Mouse (Mus musculus): ENCODE results near the gene Gm40460. TPM values are rescaled to one million over a fixed set of nuclear protein-coding genes. Genes with fewer than 3 reads are reported as not detected.
"Not testable (repeated sequence)": the region's sequence is repeated elsewhere in the genome, so short reads cannot be mapped to it uniquely, and the experiment has no call there.

The Gm40460 gene
- polyA plus RNA-seq, 1 experiment = not detected

DNA sequence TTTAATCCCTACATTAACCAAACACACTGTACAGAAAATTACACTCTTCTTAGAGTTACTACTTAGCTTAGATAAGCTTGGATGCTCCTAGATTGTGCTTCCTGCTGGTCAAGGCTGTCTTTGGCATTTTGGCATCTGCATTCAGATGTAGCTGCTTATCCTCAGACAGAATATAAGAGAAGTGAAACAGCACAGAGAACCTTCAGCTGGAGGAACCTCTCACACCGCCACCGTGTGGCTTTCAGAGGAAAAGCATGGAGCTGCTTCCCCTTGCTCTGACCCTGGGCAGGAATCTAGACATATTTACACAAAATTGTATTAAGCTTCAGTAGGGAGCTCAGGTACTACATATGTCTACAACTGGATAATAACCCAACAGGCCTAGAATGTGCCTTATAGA is 14.6 kb upstream of the Gm40460 start:
- peak; percentile 34; the same call in 1 of the 2 replicates for TF ChIP-seq CTCF (IDR thresholded peaks at IDR 0.05; ENCODE audit: insufficient read depth, low read depth, low read length)
- TF ChIP-seq POLR2A (IDR thresholded peaks at IDR 0.05; ENCODE audit: insufficient read depth, low read depth, low read length) = no peak
- 2% methylated on average over 2 of the region's 2 CpGs for WGBS
- no peak overlapping the region for H3K4me3 ChIP-seq (ENCODE audit: insufficient read depth, low read depth, low read length)
- H3K4me1 ChIP-seq (ENCODE audit: control insufficient read depth, insufficient read depth, low read length) = no peaks in the 10 kb centered on the region
- no peak overlapping the region for H3K27ac ChIP-seq (ENCODE audit: insufficient read depth, low read depth, low read length)

DNA sequence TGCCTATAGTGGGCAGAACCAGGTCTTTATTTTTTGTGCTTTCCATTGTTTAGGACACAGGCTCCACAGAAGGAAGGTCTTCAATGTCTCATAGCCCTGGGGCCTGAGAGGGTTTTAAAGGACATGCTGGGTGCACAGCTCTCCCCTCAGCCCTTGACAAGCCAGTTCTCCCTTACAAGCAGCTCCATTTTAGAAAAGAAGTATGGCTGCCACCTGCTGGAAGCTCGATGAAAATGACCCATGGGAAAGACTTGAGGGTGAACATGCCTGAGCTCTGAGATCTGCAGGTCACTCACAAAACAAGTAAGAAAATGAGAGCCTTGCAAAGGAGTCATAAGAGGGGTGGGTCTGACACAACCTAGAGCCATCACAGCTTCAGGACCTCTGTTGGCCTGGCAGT is 8.9 kb upstream of the Gm40460 start:
- Histone ChIP-seq H3K27ac (ENCODE audit: insufficient read depth, low read depth, low read length) (no peak overlapping the region), H3K4me3 (ENCODE audit: insufficient read depth, low read depth, low read length) (no peak overlapping the region), H3K4me1 (ENCODE audit: control insufficient read depth, insufficient read depth, low read length) (no peaks in the 10 kb centered on the region)
- WGBS = 0% methylated on average over 1 of the region's 1 CpGs
- no peak for TF ChIP-seq CTCF (IDR thresholded peaks at IDR 0.05; ENCODE audit: insufficient read depth, low read depth, low read length)
- no peak for TF ChIP-seq POLR2A (IDR thresholded peaks at IDR 0.05; ENCODE audit: insufficient read depth, low read depth, low read length)

DNA sequence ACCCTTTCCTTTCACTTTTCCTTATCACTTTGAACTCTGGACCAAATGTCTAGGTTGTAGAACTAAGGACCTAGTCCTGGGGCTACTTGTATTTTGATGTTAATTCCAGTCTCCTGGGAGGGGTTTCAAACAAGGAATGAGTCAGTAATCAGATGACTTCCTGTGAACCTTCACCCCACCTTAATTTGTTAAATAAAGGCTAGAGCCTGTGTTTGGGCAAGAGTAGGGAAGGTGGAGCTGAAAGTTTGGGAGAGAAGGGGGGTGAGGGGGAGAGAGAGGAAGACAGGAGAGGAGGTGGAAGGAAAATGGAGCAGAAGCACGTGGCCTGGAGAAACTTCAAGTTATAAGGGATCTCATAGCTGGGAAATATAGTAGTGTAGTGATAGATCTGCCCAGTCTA is 9.3 kb downstream of the Gm40460 start:
- 38% methylated on average over 1 of the region's 1 CpGs for WGBS

DNA sequence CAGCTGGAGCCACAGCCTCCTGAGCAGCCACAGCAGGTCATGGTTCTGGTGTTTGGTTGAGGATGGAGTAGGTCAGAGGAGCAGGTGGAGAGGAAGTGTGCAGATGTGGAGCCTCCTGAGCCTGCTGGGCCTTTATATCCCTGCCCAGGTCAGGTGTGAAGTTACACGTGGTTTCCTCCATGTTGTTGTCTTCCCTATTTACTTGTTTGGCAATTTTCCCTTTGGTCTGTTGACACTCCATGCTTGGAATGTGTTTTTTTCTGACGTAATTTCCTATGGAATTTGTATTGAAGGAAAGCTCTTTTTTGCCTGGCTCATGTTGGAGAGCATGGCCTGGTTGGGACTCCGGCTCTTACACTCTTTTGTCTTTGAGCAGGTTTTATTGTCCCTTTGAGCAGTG is 11.0 kb downstream of the Gm40460 start, which contains the start of gene Krtap5-5:
Gene Krtap5-5 (minus strand): TSS at position 101 of the 400 bp plus-strand sequence.
- not testable (repeated sequence) for H3K27ac ChIP-seq (ENCODE audit: insufficient read depth, low read depth, low read length); H3K4me1 ChIP-seq (ENCODE audit: control insufficient read depth, insufficient read depth, low read length); H3K4me3 ChIP-seq (ENCODE audit: insufficient read depth, low read depth, low read length)
- WGBS = 62% methylated on average over 3 of the region's 3 CpGs

More for the DNA sequence above, 9.3 kb downstream of the Gm40460 start:
- Histone ChIP-seq H3K27ac (ENCODE audit: insufficient read depth, low read depth, low read length) (no peak overlapping the region), H3K4me3 (ENCODE audit: insufficient read depth, low read depth, low read length) (no peak overlapping the region), H3K4me1 (ENCODE audit: control insufficient read depth, insufficient read depth, low read length) (no peaks in the 10 kb centered on the region)
- TF ChIP-seq CTCF (IDR thresholded peaks at IDR 0.05; ENCODE audit: insufficient read depth, low read depth, low read length) (no peak), POLR2A (IDR thresholded peaks at IDR 0.05; ENCODE audit: insufficient read depth, low read depth, low read length) (no peak)

DNA sequence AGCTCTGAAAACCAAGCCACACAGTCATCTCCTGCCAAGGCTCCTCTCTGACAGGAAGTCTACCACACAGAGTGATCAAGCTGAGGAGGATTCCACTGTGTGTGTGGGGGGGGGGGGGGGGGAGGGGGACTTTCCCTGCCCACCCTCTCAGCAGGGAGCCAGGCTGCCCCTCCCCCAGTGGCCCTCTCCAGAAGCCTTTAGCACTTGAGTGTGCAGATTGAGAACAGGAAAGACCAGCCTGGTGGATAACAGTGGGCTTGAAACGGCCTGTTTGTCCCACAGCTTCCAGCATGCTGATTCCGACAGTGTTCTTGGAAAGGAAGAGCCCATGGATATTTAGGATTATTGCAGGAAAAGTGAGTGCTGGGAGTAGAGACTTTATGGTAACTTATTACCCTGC is 16.4 kb downstream of the Gm40460 start:
- WGBS = 72% methylated on average over 2 of the region's 2 CpGs
- Histone ChIP-seq H3K4me1 (ENCODE audit: control insufficient read depth, insufficient read depth, low read length) (no peaks in the 10 kb centered on the region), H3K27ac (ENCODE audit: insufficient read depth, low read depth, low read length) (no peak overlapping the region), H3K4me3 (ENCODE audit: insufficient read depth, low read depth, low read length) (no peak overlapping the region)
- no peak for TF ChIP-seq POLR2A (IDR thresholded peaks at IDR 0.05; ENCODE audit: insufficient read depth, low read depth, low read length)
- TF ChIP-seq CTCF (IDR thresholded peaks at IDR 0.05; ENCODE audit: insufficient read depth, low read depth, low read length) = no peak

DNA sequence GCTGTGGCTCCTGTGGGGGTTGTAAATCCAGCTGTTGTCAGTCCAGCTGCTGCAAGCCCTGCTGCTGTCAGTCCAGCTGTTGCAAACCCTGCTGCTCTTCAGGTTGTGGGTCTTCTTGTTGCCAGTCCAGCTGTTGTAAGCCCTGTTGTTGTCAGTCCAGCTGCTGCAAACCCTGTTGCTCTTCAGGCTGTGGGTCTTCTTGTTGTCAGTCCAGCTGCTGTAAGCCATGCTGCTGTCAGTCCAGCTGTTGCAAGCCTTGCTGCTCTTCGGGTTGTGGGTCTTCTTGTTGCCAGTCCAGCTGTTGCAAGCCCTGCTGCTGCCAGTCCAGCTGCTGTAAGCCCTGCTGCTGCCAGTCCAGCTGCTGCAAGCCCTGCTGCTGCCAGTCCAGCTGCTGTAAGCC is 28.7 kb downstream of the Gm40460 start:
- H3K4me1 ChIP-seq (ENCODE audit: control insufficient read depth, insufficient read depth, low read length); H3K4me3 ChIP-seq (ENCODE audit: insufficient read depth, low read depth, low read length); H3K27ac ChIP-seq (ENCODE audit: insufficient read depth, low read depth, low read length): not testable (repeated sequence)
- WGBS = 57% methylated on average over 1 of the region's 1 CpGs

DNA sequence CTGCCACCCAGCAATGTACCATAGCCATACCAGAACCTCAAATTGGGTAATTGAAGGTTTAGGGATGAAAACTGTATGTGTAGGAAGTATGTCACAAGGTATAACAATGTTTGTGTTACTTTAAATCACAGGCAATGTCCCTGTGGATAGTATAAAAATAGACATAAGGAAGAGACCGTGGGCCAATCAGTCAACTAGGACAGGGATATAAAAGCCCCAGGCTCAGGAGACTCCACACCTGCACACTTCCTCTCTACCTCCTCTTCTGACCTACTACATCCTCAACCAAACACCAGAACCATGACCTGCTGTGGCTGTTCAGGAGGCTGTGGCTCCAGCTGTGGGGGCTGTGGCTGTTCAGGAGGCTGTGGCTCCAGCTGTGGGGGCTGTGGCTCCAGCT is 29.3 kb downstream of the Gm40460 start, which contains the start of gene Gm7579:
Gene Gm7579 (plus strand): TSS at position 301 of the 400 bp plus-strand sequence.
- 63% methylated on average over 1 of the region's 1 CpGs for WGBS
- Histone ChIP-seq H3K4me1 (ENCODE audit: control insufficient read depth, insufficient read depth, low read length) (no peaks in the 10 kb centered on the region), H3K27ac (ENCODE audit: insufficient read depth, low read depth, low read length) (no peak within 1 kb of the TSS), H3K4me3 (ENCODE audit: insufficient read depth, low read depth, low read length) (no peak within 1 kb of the TSS)
- TF ChIP-seq POLR2A (IDR thresholded peaks at IDR 0.05; ENCODE audit: insufficient read depth, low read depth, low read length) (no peak), CTCF (IDR thresholded peaks at IDR 0.05; ENCODE audit: insufficient read depth, low read depth, low read length) (no peak)

DNA sequence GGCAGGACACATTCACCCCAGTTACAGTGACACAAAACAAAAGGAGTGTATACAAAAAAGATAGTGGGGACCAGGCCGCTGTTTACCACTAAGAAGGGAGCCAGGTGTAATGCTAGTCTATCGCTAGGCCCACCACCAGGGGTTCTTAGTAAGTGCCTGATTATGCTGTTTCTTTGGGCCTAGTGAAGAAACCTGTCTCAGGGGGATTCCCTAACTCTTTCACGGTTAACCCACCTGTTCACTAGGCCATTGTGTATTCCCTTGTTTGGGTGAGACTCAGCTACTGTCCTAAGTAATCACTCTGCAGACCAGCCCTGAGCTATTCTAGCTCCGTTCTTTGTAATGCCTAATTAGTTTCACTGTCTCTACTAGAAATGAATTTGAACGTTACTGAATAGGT is 34.0 kb downstream of the Gm40460 start:
- 88% methylated on average over 5 of the region's 5 CpGs for WGBS
- not testable (repeated sequence) for H3K4me3 ChIP-seq (ENCODE audit: insufficient read depth, low read depth, low read length); H3K27ac ChIP-seq (ENCODE audit: insufficient read depth, low read depth, low read length); H3K4me1 ChIP-seq (ENCODE audit: control insufficient read depth, insufficient read depth, low read length)

DNA sequence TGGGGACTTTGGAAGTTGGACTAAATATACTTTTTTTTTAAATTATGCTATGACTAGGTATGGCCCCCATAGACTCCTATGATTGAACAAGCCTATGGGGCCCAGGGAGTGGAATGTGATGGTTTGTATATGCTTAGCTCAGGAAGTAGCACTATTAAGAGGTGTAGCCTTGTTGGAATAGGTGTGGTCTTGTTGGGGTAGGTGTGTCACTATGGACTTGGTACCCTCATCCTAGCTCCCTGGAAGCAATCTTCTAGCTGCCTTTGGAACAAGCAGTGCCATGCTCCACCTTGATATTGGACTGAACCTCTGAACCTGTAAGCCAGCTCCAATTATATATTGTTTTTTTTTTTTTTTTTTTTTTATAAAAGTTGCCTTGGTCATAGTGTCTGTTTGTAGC is 35.4 kb downstream of the Gm40460 start:
- no peak overlapping the region for H3K27ac ChIP-seq (ENCODE audit: insufficient read depth, low read depth, low read length)
- no peaks in the 10 kb centered on the region for H3K4me1 ChIP-seq (ENCODE audit: control insufficient read depth, insufficient read depth, low read length)
- TF ChIP-seq CTCF (IDR thresholded peaks at IDR 0.05; ENCODE audit: insufficient read depth, low read depth, low read length) (no peak), POLR2A (IDR thresholded peaks at IDR 0.05; ENCODE audit: insufficient read depth, low read depth, low read length) (no peak)
- no peak overlapping the region for H3K4me3 ChIP-seq (ENCODE audit: insufficient read depth, low read depth, low read length)

DNA sequence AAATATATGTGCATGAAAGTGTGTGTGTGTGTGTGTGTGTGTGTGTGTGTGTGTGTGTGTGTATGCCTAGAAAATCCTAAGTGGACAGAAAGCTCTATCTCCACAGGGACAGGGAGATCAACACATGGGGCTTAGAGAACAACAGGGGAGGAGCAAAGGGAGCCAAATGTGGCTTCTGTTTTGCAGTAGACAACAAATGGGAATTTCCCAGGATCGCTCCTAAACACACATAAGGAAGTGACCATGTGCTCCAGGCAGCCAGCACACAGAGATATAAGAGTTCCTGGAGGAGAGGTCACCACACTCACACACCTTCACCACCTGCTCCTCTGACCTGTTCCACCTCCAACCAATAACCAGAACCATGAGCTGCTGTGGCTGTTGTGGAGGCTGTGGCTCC is 39.8 kb downstream of the Gm40460 start, which contains the start of gene Krtap5-3:
Gene Krtap5-3 (plus strand): TSS at position 301 of the 400 bp plus-strand sequence.
- 88% methylated on average over 1 of the region's 1 CpGs for WGBS
- Histone ChIP-seq H3K4me1 (ENCODE audit: control insufficient read depth, insufficient read depth, low read length) (no peaks in the 10 kb centered on the region), H3K4me3 (ENCODE audit: insufficient read depth, low read depth, low read length) (no peak within 1 kb of the TSS), H3K27ac (ENCODE audit: insufficient read depth, low read depth, low read length) (no peak within 1 kb of the TSS)
- TF ChIP-seq POLR2A (IDR thresholded peaks at IDR 0.05; ENCODE audit: insufficient read depth, low read depth, low read length) (no peak), CTCF (IDR thresholded peaks at IDR 0.05; ENCODE audit: insufficient read depth, low read depth, low read length) (no peak)
